Mouse (Mus musculus): ENCODE data around the gene Mcam. TPM values are rescaled to one million over a fixed set of nuclear protein-coding genes. Genes with fewer than 3 reads are reported as not detected.

Gene Mcam
- polyA plus RNA-seq, 1 experiment from 2014 or later = 13.0 TPM

- Histone ChIP-seq H3K9ac (ENCODE audit: low read depth, low read length) (no peak overlapping the region), H3K4me3 (ENCODE audit: low read depth, low read length) (no peak overlapping the region), H3K4me2 (replicated peaks; ENCODE audit: low read depth, low read length) (no peak overlapping the region), H3K4me1 (replicated peaks; ENCODE audit: control insufficient read depth, insufficient read depth, low read length) (no peaks in the 10 kb centered on the region), H3K36me3 (ENCODE audit: control insufficient read depth, insufficient read depth, low read length) (peaks cover 2% of the 10 kb centered on the region; the same call in 1 of the 2 replicates), H3K9me3 (ENCODE audit: control insufficient read depth, low read length) (no peaks in the 10 kb centered on the region), H3K27ac (ENCODE audit: low read depth, low read length) (no peak overlapping the region), H3K27me3 (ENCODE audit: control insufficient read depth, insufficient read depth, low read length) (no peaks in the 10 kb centered on the region)
- WGBS = 93% methylated on average over 3 of the region's 3 CpGs
- ATAC-seq (ENCODE audit: low FRiP score) = no peak
- DNase-seq (ENCODE audit: low spot score) = no peak
Measured at GRCm38 (mm10) chr9:44170691-44171151, 36.5 kb downstream of the Mcam start.

DNA sequence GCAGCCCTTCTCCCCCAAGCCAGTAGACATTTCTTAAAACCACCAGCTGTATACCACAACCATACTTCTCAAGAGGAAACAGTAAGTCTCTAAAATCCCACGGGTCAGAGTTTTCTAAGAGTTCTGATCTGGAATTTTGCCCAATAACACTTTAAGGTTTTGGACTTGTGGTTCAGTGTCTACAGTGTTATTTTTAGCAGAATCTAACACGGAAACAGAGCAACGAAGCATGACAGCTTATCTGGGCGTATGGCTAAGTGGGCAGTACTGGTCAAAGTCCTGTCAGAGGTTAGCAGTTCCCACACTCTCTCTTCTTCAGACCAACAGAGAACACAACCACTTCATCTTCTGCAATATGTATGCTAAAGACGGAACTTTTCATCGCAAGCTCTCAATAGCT, 41.3 kb downstream of the Mcam start:
- WGBS = 89% methylated on average over 6 of the region's 6 CpGs
- Histone ChIP-seq H3K9ac (ENCODE audit: low read depth, low read length) (no peak overlapping the region), H3K27ac (ENCODE audit: low read depth, low read length) (no peak overlapping the region), H3K4me1 (replicated peaks; ENCODE audit: control insufficient read depth, insufficient read depth, low read length) (no peaks in the 10 kb centered on the region), H3K4me3 (ENCODE audit: low read depth, low read length) (no peak overlapping the region), H3K9me3 (ENCODE audit: control insufficient read depth, low read length) (no peaks in the 10 kb centered on the region), H3K4me2 (replicated peaks; ENCODE audit: low read depth, low read length) (no peak overlapping the region), H3K36me3 (ENCODE audit: control insufficient read depth, insufficient read depth, low read length) (peaks cover 4% of the 10 kb centered on the region; the same call in 1 of the 2 replicates), H3K27me3 (ENCODE audit: control insufficient read depth, insufficient read depth, low read length) (no peaks in the 10 kb centered on the region)
- ATAC-seq (ENCODE audit: low FRiP score) (no peak), DNase-seq (ENCODE audit: low spot score) (no peak)

GRCm38 (mm10) chr9:44175957-44176356, 41.7 kb downstream of the Mcam start:
- no peak overlapping the region for H3K4me2 ChIP-seq (replicated peaks; ENCODE audit: low read depth, low read length)
- no peak overlapping the region for H3K4me3 ChIP-seq (ENCODE audit: low read depth, low read length)
- peaks cover 2% of the 10 kb centered on the region; the same call in 1 of the 2 replicates for H3K36me3 ChIP-seq (ENCODE audit: control insufficient read depth, insufficient read depth, low read length)
- no peaks in the 10 kb centered on the region for H3K4me1 ChIP-seq (replicated peaks; ENCODE audit: control insufficient read depth, insufficient read depth, low read length)
- H3K27me3 ChIP-seq (ENCODE audit: control insufficient read depth, insufficient read depth, low read length) = no peaks in the 10 kb centered on the region
- DNase-seq (ENCODE audit: low spot score) (no peak), ATAC-seq (ENCODE audit: low FRiP score) (no peak)
- no peaks in the 10 kb centered on the region for H3K9me3 ChIP-seq (ENCODE audit: control insufficient read depth, low read length)
- H3K9ac ChIP-seq (ENCODE audit: low read depth, low read length) = no peak overlapping the region
- WGBS = 93% methylated on average over 1 of the region's 1 CpGs
- no peak overlapping the region for H3K27ac ChIP-seq (ENCODE audit: low read depth, low read length)

- WGBS = 92% methylated on average over 2 of the region's 2 CpGs
- H3K4me1 ChIP-seq (replicated peaks; ENCODE audit: control insufficient read depth, insufficient read depth, low read length) = no peaks in the 10 kb centered on the region
- no peak overlapping the region for H3K9ac ChIP-seq (ENCODE audit: low read depth, low read length)
- no peak overlapping the region for H3K27ac ChIP-seq (ENCODE audit: low read depth, low read length)
- H3K9me3 ChIP-seq (ENCODE audit: control insufficient read depth, low read length) = no peaks in the 10 kb centered on the region
- H3K4me3 ChIP-seq (ENCODE audit: low read depth, low read length) = no peak overlapping the region
- H3K36me3 ChIP-seq (ENCODE audit: control insufficient read depth, insufficient read depth, low read length) = 0 out of 2 replicates have a peak, but pooled peaks cover 2% of the 10 kb centered on the region
- DNase-seq (ENCODE audit: low spot score) (no peak), ATAC-seq (ENCODE audit: low FRiP score) (no peak)
- H3K4me2 ChIP-seq (replicated peaks; ENCODE audit: low read depth, low read length) = no peak overlapping the region
- no peaks in the 10 kb centered on the region for H3K27me3 ChIP-seq (ENCODE audit: control insufficient read depth, insufficient read depth, low read length)
Measured at GRCm38 (mm10) chr9:44177405-44177804, 43.1 kb downstream of the Mcam start.

DNA sequence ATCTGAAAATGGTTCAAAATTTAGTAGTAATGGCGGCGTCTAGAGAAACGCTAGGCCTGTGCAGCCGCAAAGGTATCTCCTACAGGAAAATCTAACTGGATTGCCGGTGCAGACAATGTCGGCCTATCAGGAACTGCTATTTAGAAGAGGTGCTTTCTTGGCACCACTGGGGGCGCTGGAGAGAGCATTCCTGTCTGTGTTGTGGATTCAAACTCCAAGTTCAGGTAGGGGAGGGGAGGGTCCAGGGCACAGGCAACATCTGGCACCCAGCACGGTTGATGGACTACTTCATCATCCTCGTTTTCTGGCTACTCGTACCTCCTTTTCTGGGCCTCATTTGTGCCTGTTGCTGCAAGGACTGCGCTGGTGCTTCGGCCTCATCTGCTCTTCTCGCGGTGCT, 44.1 kb downstream of the Mcam start:
- peak; percentile 25 for DNase-seq (ENCODE audit: low spot score)
- ATAC-seq (ENCODE audit: low FRiP score) = no peak
- H3K4me1 ChIP-seq (replicated peaks; ENCODE audit: control insufficient read depth, insufficient read depth, low read length) = no peaks in the 10 kb centered on the region
- 0 out of 2 replicates have a peak, but pooled peaks cover 2% of the 10 kb centered on the region for H3K36me3 ChIP-seq (ENCODE audit: control insufficient read depth, insufficient read depth, low read length)
- no peak overlapping the region for H3K4me2 ChIP-seq (replicated peaks; ENCODE audit: low read depth, low read length)
- no peaks in the 10 kb centered on the region for H3K27me3 ChIP-seq (ENCODE audit: control insufficient read depth, insufficient read depth, low read length)
- no peak overlapping the region for H3K9ac ChIP-seq (ENCODE audit: low read depth, low read length)
- H3K9me3 ChIP-seq (ENCODE audit: control insufficient read depth, low read length) = no peaks in the 10 kb centered on the region
- no peak overlapping the region for H3K4me3 ChIP-seq (ENCODE audit: low read depth, low read length)
- WGBS = 86% methylated on average over 14 of the region's 14 CpGs
- no peak overlapping the region for H3K27ac ChIP-seq (ENCODE audit: low read depth, low read length)

- Histone ChIP-seq H3K36me3 (ENCODE audit: control insufficient read depth, insufficient read depth, low read length) (0 out of 2 replicates have a peak, but pooled peaks cover 2% of the 10 kb centered on the region), H3K4me2 (replicated peaks; ENCODE audit: low read depth, low read length) (no peak overlapping the region), H3K9ac (ENCODE audit: low read depth, low read length) (no peak overlapping the region), H3K4me3 (ENCODE audit: low read depth, low read length) (no peak overlapping the region), H3K27me3 (ENCODE audit: control insufficient read depth, insufficient read depth, low read length) (no peaks in the 10 kb centered on the region), H3K9me3 (ENCODE audit: control insufficient read depth, low read length) (no peaks in the 10 kb centered on the region), H3K4me1 (replicated peaks; ENCODE audit: control insufficient read depth, insufficient read depth, low read length) (no peaks in the 10 kb centered on the region), H3K27ac (ENCODE audit: low read depth, low read length) (no peak overlapping the region)
- DNase-seq (ENCODE audit: low spot score) = no peak
- ATAC-seq (ENCODE audit: low FRiP score) = no peak
- WGBS = over 99% methylated on average over 12 of the region's 12 CpGs
Measured at GRCm38 (mm10) chr9:44178811-44179210, 44.5 kb downstream of the Mcam start.

GRCm38 (mm10) chr9:44181537-44181936, 47.3 kb downstream of the Mcam start:
- ATAC-seq (ENCODE audit: low FRiP score) = no peak
- Histone ChIP-seq H3K9me3 (ENCODE audit: control insufficient read depth, low read length) (no peaks in the 10 kb centered on the region), H3K9ac (ENCODE audit: low read depth, low read length) (no peak overlapping the region), H3K27me3 (ENCODE audit: control insufficient read depth, insufficient read depth, low read length) (no peaks in the 10 kb centered on the region), H3K4me2 (replicated peaks; ENCODE audit: low read depth, low read length) (no peak overlapping the region), H3K36me3 (ENCODE audit: control insufficient read depth, insufficient read depth, low read length) (0 out of 2 replicates have a peak, but pooled peaks cover 2% of the 10 kb centered on the region), H3K4me1 (replicated peaks; ENCODE audit: control insufficient read depth, insufficient read depth, low read length) (no peaks in the 10 kb centered on the region), H3K27ac (ENCODE audit: low read depth, low read length) (no peak overlapping the region), H3K4me3 (ENCODE audit: low read depth, low read length) (no peak overlapping the region)
- WGBS = 93% methylated on average over 5 of the region's 5 CpGs
- no peak for DNase-seq (ENCODE audit: low spot score)

DNA sequence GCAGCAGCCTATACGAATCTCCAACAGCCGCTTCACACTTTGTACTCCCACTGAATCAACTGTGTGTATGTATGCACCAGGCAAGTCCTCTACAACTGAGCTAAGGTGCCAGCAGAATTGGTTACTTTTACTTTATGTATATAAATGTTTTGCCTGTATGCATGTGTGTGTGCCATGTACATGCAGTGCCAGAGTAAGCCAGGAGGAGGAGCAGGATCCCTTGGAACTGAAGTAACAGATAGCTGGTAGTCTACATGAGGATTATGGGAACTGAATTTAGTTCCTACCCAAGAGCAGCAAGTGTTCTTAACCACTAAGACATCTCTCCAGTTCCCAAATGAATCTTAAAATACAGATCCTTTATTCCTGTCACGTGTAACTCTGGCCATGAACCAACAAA, 48.0 kb downstream of the Mcam start:
- Histone ChIP-seq H3K9ac (ENCODE audit: low read depth, low read length) (no peak overlapping the region), H3K36me3 (ENCODE audit: control insufficient read depth, insufficient read depth, low read length) (0 out of 2 replicates have a peak, but pooled peaks cover 2% of the 10 kb centered on the region), H3K4me3 (ENCODE audit: low read depth, low read length) (no peak overlapping the region), H3K9me3 (ENCODE audit: control insufficient read depth, low read length) (no peaks in the 10 kb centered on the region), H3K4me1 (replicated peaks; ENCODE audit: control insufficient read depth, insufficient read depth, low read length) (no peaks in the 10 kb centered on the region), H3K4me2 (replicated peaks; ENCODE audit: low read depth, low read length) (no peak overlapping the region), H3K27ac (ENCODE audit: low read depth, low read length) (no peak overlapping the region), H3K27me3 (ENCODE audit: control insufficient read depth, insufficient read depth, low read length) (no peaks in the 10 kb centered on the region)
- 91% methylated on average over 3 of the region's 3 CpGs for WGBS
- DNase-seq (ENCODE audit: low spot score) (no peak), ATAC-seq (ENCODE audit: low FRiP score) (no peak)

- H3K27me3 ChIP-seq (ENCODE audit: control insufficient read depth, insufficient read depth, low read length) = no peaks in the 10 kb centered on the region
- 81% methylated on average over 12 of the region's 12 CpGs for WGBS
- no peak overlapping the region for H3K4me2 ChIP-seq (replicated peaks; ENCODE audit: low read depth, low read length)
- H3K36me3 ChIP-seq (ENCODE audit: control insufficient read depth, insufficient read depth, low read length) = no peaks in the 10 kb centered on the region
- no peak for ATAC-seq (ENCODE audit: low FRiP score)
- H3K27ac ChIP-seq (ENCODE audit: low read depth, low read length) = no peak overlapping the region
- H3K4me3 ChIP-seq (ENCODE audit: low read depth, low read length) = no peak overlapping the region
- H3K4me1 ChIP-seq (replicated peaks; ENCODE audit: control insufficient read depth, insufficient read depth, low read length) = no peaks in the 10 kb centered on the region
- no peak overlapping the region for H3K9ac ChIP-seq (ENCODE audit: low read depth, low read length)
- no peak for DNase-seq (ENCODE audit: low spot score)
- no peaks in the 10 kb centered on the region for H3K9me3 ChIP-seq (ENCODE audit: control insufficient read depth, low read length)
Measured at GRCm38 (mm10) chr9:44188223-44188622, 54.0 kb downstream of the Mcam start.

All from hindbrain, embryonic 11.5 days (tissue).